Mouse (Mus musculus) thymus, postnatal 4 days (tissue): ENCODE measurements around the gene Chrna1.
"Not testable (repeated sequence)": the region's sequence is repeated elsewhere in the genome, so short reads cannot be mapped to it uniquely, and the experiment has no call there.

Source experiments
- DNase-seq: peaks from one replicate; pipeline ENCODE4 v3.0.0; 2021

The Chrna1 gene

DNA sequence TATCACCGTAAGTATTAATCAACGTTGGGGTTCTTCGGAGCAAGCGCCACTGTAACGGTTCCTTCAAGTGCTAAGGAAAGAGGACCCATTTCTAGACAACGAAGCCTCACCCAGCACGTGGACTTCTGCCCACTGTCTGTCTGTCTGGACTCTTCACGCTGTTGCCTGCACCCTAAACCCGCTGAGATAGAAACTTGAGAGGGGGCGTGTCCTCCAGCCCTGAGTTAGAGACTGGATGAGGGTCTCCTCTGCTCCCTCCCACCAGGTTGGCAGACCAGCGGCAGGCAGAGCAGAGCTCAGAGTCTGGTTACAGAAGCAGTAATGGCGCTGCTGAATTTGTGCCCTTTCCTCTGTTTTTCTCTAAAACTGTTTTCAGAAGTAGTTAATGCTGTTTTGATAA, 10.0 kb upstream of the Chrna1 start:
- no peak for DNase-seq

DNA sequence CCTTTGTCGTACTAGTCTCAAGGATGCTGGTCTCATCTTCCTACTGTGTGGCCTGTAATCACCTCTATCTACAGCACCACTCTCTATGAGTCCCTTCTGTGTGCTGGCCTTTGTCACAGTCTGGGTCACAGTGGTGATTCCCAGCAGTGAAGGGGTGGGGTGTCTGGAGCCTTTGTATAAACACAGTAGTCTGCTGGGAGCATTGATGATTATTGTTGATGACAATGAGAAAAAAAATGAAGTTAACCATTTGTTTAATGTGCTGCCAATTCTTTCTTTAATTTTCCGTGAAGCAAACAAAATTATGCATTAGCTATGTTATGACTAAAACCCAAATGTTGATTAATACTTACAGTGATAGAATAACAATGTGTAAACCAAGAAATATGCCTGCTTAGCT, 8.8 kb upstream of the Chrna1 start:
- no peak for DNase-seq

DNA sequence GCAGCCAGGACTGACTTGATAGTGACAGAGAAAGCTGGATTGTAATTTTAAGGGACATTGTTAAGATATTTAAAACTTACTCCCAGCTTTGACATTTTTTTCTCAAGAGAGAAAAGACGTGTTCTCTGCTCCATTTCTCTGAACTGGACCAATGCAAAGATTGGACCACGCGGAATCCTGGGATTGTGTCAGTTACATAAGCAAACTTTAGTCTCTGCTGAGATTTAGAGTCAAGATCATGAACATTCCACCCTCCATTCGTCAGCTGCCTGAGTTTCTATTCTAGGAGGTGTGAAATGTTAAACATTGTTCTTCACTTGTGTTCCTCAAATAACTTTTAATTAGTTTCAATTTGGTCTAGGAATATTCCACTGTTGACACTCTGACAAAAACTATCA, 7.0 kb upstream of the Chrna1 start:
- no peak for DNase-seq

DNA sequence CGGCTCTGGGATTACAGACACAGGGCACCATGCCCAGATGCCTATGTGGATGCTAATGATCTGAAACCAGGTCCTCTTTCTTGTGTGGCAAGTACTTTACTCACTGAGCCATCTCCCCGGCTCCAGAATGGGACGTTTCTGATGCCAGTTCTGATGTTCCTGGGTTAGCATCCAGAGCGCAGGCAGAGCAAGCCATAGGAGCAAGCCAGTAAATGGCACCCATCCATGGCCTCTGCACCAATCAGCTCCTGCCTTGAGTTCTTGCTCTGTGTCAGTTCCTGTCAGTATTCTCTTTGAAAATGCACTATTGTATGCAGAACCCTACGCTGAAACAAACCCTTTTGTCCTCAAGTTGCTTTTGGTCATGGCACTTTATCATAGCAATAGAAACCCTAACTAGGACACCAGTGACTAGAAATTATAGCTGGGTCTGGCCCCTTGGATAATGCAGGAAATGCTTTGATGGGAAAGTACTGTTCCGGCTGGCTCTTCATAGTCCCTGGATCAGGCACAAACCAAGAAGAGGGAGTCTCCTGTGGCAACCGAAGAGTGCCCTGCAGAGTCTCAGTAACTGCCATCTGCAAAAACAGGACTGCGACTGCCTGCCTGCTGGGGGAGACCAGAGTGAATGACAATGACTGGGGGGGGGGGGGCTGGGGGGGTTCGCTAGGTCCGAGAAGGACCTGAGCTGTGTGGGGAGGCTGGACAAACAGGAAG, 6.4 kb upstream of the Chrna1 start:
- no peak for DNase-seq

DNA sequence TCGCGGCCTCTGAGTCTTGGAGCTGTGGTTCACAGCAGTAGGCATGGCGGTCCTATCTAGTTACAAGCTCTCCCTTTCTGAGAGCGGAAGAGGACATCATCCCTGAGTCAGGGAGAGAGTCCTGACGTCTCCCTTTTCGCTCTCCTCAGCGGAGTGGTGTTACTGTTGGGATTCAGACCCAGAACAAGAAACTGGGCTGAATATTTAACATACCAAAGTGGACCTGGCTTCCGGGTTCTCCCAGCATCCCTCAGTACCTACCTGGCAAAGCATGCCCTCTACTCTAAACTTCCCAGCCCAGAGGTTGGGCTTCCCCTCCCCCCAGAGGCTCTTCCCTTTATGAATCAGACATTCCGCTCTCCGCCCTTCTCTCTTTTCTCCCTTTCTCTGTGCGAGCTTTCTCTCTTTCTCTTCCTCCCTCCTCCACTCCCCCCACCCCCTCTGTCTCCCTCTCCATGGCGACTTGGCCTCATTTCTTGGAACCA, 5.3 kb upstream of the Chrna1 start:
- no peak for DNase-seq

- DNase-seq: peak; percentile 83
Observed at GRCm38 (mm10) chr2:73584645-73585346, 4.7 kb upstream of the Chrna1 start.

DNA sequence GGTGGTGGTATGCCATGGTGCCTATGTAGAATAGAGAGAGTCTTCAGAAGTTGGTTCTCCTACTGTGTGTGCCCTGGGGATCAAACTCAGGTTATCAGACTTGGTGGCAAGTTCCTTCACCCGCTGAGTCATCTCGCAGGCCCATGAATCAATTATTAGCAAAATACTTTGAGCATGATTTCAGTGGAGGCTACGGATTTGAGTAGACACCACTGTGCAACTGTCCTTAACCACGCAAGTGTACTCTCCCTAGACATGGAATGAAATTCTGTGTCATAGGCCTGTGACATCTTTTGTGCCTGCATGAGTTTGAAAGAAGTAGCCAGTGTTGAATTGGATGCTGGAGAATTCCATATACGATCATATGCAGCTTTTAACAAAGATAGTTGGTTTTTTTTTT, 582 bp upstream of the Chrna1 start:
- no peak for DNase-seq

GRCm38 (mm10) chr2:73579168-73579567, 970 bp downstream of the Chrna1 start:
- DNase-seq: no peak

DNA sequence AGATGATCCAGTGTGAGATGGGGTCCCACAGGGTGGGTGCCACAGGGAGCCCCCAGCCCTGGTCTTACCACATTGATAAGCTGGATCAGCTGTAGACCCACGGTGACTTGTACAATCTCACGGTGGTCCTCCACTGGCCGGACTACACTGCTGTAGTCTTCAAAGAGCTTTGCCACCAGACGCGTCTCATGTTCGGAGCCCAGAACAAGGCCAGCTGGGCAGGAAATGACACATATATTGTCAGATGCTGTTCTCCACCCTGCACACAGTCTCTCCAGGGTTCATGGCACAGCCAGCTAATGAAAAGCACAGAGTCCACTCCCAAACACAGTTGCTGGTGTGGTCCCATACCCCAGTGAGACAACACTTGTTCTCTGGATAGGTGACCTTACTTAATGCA, 5.7 kb downstream of the Chrna1 start:
- no peak for DNase-seq

DNA sequence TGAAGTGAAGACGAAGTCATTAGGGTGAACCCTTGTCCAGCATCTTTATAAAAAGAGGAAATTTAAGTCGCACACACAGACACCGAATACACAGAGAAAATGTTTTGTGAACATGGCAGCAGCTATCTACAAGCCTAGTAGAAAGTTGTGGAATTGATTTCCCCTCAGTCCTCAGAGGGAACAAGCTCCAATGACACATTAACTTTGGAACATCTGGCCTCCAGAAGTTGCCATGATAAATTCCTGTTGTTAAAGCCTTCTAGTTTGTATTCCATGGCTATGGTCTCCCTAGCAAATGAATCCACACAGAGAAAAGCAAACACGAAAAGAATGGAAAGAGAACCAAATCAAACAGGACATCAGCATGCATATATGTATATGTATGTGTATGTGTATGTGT, 6.6 kb downstream of the Chrna1 start:
- no peak for DNase-seq

GRCm38 (mm10) chr2:73572539-73573372, 7.4 kb downstream of the Chrna1 start:
- DNase-seq: peak; percentile 76

GRCm38 (mm10) chr2:73571901-73572300, 8.2 kb downstream of the Chrna1 start:
- DNase-seq: no peak

GRCm38 (mm10) chr2:73571304-73571703, 8.8 kb downstream of the Chrna1 start:
- DNase-seq: no peak

DNA sequence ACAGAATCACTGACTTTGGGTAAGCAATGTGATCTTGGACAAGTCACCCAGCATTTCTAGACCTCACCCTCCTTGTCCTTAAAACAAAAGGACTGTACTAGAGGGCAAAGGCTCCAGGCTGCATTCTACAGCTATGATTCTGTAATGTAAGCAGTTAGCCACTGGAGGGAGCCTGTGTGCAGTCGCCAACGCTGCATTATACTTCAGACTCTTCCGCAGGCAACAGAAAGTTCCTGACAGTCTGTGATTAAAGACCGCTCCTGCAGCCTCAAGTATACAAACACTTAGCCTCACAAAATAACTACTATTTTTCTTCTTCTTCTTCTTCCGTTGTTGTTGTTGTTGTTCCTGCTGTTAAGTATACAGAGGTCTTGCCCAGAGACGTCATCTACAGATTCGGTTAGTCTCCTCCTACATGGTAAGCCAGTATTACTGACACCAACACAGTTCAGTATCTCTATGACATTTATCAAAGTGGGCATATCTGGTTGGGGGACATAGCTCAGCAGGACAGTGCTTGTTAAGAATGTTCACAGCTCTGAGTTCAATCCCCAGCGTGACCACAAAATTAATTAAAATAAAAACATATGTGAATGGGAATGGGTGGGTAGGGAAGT, 13.0 kb downstream of the Chrna1 start:
- peak; percentile 72 for DNase-seq

GRCm38 (mm10) chr2:73566162-73566561, 14.0 kb downstream of the Chrna1 start:
- peak; percentile 74 for DNase-seq

DNA sequence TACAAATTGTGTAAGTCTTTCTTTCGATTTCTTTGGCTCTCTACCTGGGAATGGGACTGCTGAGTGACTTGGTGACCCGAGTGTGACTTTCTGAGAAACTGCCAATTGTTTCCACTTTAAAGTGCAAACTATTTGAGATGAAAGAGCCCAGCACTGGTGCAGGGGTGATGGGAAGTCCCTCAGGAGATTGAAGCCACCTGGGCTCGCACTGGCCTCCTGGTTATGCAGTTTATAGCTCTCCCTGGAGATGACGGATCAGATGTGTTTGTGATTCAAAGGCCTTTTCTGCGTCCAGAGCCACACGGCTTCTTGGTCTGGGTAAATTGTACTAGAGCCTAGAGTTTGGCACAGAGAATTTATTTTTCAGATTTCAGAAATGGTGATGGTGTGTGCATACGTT, 16.4 kb downstream of the Chrna1 start:
- DNase-seq: peak; percentile 33

DNA sequence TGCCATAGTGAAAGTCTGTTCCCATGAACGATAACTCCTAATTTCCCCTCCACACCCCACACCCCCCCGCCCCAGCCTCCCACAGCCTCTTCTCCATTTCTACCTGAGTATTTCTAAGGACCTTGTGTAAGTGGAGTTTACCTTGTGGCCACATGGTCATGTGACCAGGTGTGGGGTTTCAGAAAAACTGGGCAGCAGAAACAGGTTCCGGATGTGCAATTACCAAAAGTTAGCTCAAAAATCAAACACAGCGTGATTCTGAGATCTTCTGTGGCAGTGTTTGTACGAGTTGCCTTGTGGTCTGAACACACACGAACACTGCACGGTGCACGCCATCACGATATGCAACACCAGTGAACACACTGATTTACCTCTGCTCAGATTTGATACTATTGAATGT, 17.5 kb downstream of the Chrna1 start:
- no peak for DNase-seq

DNA sequence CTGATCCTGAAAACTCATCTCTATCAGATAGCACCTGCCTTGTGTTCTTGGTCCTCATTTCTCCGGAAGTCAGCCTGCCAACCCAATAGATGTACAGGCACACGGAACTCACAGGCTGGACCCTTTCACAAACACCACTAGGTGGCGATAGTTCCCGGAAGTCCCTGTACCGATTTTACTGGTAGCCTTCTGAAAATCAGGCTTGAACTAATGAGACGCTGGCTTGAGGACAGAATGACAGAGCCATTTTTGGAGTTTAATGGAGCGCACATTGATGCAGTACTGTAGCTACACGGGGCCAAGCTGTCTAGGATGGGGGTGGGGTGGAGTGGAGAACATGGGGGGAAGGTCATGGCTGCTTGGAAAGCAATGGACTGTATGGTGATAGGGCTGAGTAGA, 18.5 kb downstream of the Chrna1 start:
- peak; percentile 65 for DNase-seq

DNA sequence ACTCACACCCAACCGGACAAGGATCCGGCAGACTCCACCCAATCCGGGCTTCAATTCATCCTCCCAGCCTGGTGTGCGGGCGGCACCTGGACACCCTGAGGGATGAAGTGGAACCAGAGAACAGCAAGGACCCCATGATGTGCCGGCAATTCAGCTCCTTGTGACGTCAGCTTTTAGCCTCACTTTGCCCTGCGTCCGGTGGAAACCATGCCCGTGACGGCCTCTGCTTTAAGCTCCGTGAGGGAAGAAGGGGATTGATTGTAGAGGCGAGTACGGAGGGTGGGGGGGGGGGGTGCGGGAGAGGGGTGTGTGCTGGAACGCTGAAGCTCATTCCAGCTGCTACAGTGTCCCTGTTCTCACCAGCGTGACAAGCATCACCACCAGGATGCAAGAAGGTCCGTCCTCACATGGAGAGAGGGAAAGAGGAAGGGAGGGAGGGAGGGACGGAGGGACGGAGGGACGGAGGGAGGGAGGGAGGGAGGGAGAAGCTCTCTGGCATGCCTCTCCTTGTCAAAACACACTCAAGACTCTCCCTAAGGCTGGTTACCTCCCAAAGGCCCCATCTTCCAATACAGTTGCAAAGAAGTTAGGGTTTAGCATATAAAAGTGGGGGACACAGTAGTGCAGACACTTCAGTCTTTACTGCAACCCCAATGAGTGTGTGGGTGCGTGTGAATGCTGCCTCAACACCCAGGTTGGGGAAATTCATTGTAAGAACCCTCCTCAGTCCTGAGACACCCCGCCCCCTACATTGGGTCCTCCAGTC, 19.1 kb downstream of the Chrna1 start:
- no peak for DNase-seq

- no peak for DNase-seq
Observed at GRCm38 (mm10) chr2:73560445-73560844, 19.7 kb downstream of the Chrna1 start.

- DNase-seq: no peak
Observed at GRCm38 (mm10) chr2:73557956-73558355, 22.2 kb downstream of the Chrna1 start.

DNA sequence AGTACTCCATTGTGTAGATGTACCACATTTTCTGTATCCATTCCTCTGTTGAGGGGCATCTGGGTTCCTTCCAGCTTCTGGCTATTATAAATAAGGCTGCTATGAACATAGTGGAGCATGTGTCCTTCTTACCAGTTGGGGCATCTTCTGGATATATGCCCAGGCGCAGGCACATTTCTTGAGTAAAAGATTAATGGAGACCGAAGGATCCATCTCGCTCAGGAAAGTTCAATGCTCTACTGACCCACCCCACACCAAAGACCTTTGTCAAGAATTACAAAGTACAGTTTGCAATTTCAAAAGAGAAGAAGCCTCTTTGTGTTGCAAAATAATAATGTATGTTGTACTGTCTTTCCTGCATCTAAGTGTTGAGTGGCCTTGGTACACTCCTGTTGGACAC, 23.1 kb downstream of the Chrna1 start:
- not testable (repeated sequence) for DNase-seq
